Mouse (Mus musculus): Measurements from ENCODE around the gene Slc25a45.
A peak's percentile ranks its signal among the peaks of the same experiment; 100 is the strongest.

Gene Slc25a45

GRCm38 (mm10) chr19:5840890-5841388 is 36.7 kb upstream of the Slc25a45 start:
- DNase-seq (ENCODE audit: low spot score in 2 of 2), result no peak

- no peak for DNase-seq (ENCODE audit: low spot score in 2 of 2)
These were observed 36.1 kb upstream of the Slc25a45 start for GRCm38 (mm10) chr19:5841389-5841946.

- DNase-seq (ENCODE audit: low spot score in 2 of 2), result no peak
These were observed 35.4 kb upstream of the Slc25a45 start for GRCm38 (mm10) chr19:5841999-5842784.

GRCm38 (mm10) chr19:5842785-5843730 is 34.5 kb upstream of the Slc25a45 start:
- DNase-seq (ENCODE audit: low spot score in 2 of 2), result no peak

GRCm38 (mm10) chr19:5843781-5844691 is 33.6 kb upstream of the Slc25a45 start:
- DNase-seq (ENCODE audit: low spot score in 2 of 2), result no peak

- no peak for DNase-seq (ENCODE audit: low spot score in 2 of 2)
These were observed 32.7 kb upstream of the Slc25a45 start for GRCm38 (mm10) chr19:5844831-5845318.

GRCm38 (mm10) chr19:5845319-5846135 is 32.1 kb upstream of the Slc25a45 start:
- peak; percentile 87 to 92 for DNase-seq (ENCODE audit: low spot score in 2 of 2)

GRCm38 (mm10) chr19:5846154-5846553 is 31.5 kb upstream of the Slc25a45 start:
- DNase-seq (ENCODE audit: low spot score in 2 of 2), result peak in 1 of 2 experiments; percentile 28

GRCm38 (mm10) chr19:5846557-5847305 is 30.9 kb upstream of the Slc25a45 start:
- peak; percentile 66 to 74 for DNase-seq (ENCODE audit: low spot score in 2 of 2)

GRCm38 (mm10) chr19:5847306-5847796 is 30.3 kb upstream of the Slc25a45 start:
- no peak for DNase-seq (ENCODE audit: low spot score in 2 of 2)

- peak in 1 of 2 experiments; percentile 40 for DNase-seq (ENCODE audit: low spot score in 2 of 2)
These were observed 29.4 kb upstream of the Slc25a45 start for GRCm38 (mm10) chr19:5848032-5848825.

GRCm38 (mm10) chr19:5848826-5849672 is 28.6 kb upstream of the Slc25a45 start:
- no peak for DNase-seq (ENCODE audit: low spot score in 2 of 2)

GRCm38 (mm10) chr19:5849843-5850527 is 27.6 kb upstream of the Slc25a45 start:
- peak; percentile 90 to 94 for DNase-seq (ENCODE audit: low spot score in 2 of 2)

- DNase-seq (ENCODE audit: low spot score in 2 of 2), result no peak
These were observed 26.7 kb upstream of the Slc25a45 start for GRCm38 (mm10) chr19:5850860-5851259.

- DNase-seq (ENCODE audit: low spot score in 2 of 2), result no peak
These were observed 26.1 kb upstream of the Slc25a45 start for GRCm38 (mm10) chr19:5851481-5851971.

- DNase-seq (ENCODE audit: low spot score in 2 of 2), result no peak
These were observed 25.4 kb upstream of the Slc25a45 start for GRCm38 (mm10) chr19:5852035-5852722.

Measured in cerebellum, postnatal 4 days (tissue).